Mouse (Mus musculus): ENCODE results near the gene Ninj2.
A peak's percentile ranks its signal among the peaks of the same experiment; 100 is the strongest.
"Not testable (repeated sequence)": the region's sequence is repeated elsewhere in the genome, so short reads cannot be mapped to it uniquely, and the experiment has no call there.

Ninj2 gene

DNA sequence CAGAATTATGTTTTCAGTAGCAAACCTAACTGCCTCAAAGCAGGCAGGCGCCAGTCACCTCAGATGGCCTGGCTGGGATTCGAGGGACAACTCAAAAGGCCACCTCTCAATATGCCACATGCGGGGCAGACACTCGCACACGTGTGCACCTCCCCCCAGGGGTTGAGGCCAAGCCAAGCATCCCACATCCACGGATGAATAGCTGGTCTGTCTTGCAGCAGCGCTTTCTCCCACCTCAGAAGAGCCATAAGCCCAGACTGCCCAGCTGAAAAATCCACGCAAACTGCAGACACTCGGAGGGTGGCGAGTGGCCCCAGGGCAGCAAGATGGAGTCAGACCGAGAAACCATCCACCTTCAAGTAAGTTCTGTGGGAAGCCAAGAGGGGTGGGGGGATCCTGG lies at the start of gene Ninj2:
TSS of gene Ninj2 (plus strand) at position 251 of the 400 bp plus-strand sequence.
- no peak for DNase-seq

DNA sequence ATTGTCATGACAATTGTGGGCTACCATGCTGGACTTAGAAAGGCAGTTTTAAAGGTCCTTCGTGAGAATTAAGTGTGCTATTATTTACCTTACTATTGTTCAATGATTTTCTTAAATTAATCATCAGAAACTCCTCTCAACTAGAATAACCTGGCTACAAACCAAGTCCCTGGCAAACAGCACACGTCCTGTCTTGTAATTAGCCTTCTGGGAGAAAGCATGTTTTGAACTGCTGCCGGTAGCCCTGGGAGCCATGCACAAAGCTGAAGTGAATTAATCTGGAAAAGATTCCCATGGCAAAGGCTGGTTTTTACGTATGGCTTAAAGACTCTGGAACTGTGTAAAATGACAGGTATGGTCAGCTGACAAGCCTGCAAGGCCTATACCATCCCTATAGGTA lies 47.7 kb upstream of the Ninj2 start:
- no peak for DNase-seq

DNA sequence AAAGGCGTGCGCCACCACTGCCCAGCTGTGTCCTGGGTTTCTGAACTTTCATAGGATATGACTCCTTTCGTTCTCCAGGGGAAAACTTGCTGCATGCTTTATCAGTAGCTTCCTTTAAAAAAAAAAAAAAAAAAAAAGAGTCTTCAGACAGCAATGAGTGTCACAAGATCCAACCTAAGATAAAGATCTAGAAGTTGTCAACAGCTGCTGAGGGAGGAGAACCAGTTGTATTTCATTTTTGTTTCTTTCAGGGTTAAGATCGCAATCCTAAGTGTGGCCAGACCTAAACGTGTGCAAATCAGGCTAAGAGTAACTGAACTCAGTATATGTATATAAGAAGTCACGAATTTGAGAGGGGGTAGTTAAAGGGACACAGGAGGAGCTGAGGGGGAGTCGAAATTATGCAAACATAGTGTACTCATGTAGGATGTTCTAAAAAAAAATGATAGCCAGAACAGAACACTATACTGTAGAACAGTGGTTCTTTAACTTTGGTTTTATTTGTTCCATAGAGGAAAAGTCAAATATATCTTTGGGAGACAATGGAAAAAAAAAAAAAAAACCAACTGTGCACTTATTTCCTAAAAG lies 45.4 kb upstream of the Ninj2 start:
- DNase-seq: no peak

DNA sequence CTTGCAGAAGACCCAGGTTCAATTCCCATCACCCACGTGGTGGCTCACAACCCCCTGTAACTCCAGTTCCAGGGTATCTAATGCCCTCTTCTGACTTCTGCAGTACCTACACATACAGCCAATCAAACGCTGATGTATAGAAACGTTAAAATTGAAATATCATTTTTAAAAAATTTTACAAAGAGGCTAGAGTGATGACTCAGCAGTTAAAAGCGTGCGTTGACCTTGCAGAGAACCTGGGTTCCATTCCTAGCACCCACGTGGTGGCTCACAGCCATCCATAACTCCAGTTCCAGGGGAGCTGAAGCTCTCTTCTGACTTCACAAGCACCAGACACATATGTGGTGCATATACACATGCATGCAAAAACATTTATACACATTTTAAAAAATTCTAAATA lies 38.7 kb upstream of the Ninj2 start:
- no peak for DNase-seq

DNA sequence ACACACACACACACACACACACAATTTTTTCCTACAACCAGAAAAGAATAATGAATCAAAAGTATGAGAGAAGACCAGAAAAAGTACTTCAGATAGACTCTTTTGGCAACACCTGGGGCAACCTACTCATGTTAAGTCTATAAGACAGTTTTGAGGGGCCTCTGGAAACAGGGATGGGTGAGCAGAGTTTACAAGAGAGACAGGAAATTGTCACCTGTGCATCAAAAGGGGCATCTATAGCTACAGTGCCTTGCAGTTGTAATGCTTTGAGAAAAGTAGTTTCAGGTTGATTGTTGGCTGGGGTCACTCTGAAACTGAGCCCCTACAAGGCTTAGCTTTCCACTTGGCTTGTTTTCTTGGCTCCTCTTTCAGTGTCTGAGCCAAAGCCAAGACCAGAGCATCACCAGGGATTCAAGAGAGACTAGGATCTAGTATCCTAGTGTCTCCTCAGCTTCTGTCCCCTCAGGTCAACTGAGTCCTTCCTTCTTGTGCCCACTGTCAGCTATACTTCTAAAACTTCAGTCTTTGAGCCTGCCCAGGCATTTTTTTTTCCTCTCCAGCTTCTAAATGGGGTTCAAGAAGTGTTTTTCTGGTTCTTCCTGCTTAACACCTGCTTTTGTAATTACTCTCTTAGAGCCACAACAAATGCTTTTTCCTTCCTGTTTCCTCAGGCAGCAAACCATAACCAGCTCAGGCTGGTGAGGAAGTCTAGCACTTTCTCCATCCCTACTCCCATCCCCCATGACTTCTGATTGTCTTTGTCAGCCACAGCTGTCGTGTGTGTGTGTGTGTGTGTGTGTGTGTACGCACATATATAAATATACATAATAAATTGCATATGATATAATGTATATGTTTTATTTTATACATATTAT lies 37.2 kb upstream of the Ninj2 start:
- DNase-seq: no peak

DNA sequence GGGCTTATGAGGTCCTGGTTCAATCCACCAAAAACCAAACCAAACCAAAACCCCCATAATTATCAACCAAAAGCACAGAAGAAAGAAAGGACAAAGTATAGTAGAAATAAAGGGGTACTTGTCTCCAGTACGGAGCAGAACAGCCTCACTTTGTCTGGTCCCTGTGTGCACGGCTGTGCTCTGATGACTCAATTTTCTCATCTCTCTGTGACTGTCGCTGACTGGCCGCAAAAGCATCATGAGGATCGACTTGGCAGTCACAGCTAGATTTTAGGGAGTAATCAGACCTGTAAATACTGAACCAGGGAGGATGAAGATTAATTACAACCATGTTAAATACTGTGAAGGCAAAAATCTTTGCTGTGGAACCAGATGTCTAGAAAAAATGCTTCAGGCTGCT lies 30.2 kb upstream of the Ninj2 start:
- peak; percentile 5 for DNase-seq

DNA sequence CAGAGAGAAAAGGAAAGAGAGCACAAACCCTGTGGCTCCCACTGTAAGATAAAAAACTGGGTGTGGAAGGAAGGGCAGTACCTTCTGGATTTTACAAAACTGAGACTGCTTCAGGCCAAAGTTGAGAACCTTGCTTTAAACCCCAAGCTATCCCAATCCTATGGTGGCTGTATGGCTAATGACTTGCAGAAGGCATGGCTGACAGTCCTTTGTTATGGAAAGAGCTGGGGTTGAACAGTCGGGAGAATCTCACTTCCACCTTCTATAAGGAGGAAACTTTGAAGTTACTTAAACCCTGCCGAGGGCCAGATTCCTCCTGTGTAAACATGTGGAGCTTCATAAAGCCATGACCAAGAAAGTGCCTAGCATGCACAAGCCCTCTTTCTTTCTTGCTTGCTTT lies 28.5 kb upstream of the Ninj2 start:
- no peak for DNase-seq

DNA sequence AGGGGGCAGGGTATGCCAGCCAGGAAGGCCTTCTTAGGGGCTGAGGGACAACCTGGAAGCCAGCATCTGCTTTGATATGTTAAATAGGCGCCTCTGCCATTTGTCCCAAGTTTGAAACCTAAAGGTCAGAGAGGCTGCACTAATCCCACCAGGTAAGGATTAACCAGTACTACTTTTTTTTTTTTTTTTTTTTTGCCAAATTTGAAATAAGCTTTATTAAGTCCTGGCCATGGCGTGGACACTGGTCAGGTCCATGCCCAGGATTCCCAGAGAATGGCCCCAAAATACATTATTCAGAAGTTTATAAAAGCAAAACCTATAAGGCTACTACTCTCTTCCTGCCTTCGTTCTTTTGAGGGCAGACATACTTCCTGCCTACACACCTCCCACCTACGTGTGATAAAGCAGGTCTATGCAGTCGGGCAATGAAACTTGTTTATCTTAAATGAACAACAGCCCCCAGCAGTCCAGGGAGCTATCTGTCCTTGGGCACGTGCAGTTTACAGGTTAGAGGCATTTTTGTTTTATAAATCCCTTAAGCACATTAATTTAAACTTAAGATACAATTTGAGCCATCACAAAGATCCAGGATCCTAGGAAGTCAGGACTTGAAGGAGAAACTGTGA lies 27.5 kb upstream of the Ninj2 start:
- DNase-seq: no peak

DNA sequence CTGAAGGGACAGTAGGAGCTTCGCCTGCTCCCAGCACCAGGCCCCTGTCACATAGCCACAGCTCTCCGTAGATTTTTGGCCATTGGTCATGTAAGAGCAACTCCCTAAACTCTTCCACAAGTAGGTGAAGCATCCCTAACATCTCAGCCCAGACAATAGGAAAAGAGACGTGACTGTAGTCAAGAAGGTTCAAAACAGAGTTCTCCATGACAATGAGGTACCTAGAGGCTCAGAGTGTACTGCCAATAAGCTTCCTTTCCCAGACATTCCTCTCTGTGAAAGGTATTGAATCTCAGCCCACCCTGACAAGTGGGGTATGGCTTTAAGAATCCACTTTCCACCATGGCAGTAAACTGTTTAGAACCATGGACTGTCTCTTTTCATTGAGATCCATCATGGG lies 23.6 kb upstream of the Ninj2 start:
- no peak for DNase-seq

DNA sequence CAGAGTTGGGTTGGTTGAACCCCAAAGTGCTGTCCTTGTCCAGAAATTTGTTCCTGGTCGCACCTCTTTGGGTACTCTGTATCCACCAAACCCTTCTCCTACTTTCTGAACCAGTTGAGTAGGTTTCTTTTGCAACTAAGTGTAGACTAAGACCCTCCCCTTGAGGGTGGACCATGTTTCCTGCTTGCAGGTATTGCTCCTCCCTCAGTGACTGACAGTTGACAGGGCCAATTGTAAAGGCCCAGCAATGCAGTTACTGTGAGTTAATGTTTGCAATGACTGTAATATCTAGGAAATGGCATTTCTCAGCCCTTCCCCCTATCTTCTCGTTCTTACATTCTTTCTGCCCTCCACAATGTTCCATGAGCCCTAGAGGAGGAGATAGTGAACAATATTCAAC lies 20.5 kb upstream of the Ninj2 start:
- no peak for DNase-seq

DNA sequence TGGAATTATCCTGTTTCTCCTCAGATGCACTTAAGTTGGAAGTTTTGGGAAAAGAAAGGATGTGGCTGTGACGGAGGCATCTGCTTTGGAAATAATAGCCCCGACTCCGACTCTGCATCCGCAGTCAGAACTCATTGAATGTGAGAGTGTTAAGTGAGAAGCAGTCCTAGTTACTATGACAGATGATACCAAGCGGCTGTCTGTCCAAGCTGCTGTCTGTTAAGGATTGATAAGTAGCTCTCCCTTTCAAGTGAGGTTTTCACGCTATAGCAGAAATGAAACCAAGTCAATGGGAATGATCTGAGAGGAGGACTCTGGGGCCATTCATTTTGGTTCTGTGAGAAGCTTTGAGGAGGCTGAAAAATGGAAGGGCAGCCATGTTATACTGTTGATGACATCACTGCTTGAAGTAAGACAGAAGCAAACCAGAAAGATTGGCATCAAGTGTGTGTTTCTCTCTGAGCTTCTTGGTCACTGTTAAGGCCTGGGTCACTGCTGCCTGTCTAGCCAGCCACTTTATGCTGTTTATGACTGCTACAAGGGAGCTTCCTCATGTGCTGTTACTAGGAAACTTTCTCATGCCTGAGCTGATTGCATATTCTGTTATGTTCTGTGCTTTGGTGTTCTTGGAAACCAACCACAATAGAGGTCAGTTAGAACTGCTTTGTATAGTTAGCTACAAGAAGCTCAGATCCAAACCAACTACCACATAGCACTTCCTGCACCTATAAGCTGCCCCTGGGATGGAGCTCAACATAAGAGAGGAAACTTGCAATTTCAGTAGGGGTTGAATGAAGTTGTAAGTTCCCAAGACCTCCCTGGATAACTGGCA lies 16.3 kb upstream of the Ninj2 start:
- no peak for DNase-seq

DNA sequence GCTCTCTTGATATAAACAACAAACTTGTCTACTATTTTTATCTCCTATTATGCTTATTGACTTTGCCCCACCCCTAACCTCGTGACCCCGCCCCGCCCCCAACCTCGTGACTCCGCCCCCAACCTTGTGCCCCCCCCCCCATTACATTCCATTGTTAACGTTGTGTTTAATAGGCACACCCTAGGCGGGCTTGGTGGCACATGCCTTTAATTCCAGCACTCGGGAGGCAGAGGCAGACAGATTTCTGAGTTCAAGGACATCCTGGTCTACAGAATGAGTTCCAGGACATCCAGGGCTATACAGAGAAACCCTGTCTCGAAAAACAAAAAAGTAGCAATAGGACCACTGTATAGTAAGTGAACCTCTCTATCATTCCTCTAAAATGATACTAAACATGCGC lies 13.6 kb upstream of the Ninj2 start:
- DNase-seq: no peak

DNA sequence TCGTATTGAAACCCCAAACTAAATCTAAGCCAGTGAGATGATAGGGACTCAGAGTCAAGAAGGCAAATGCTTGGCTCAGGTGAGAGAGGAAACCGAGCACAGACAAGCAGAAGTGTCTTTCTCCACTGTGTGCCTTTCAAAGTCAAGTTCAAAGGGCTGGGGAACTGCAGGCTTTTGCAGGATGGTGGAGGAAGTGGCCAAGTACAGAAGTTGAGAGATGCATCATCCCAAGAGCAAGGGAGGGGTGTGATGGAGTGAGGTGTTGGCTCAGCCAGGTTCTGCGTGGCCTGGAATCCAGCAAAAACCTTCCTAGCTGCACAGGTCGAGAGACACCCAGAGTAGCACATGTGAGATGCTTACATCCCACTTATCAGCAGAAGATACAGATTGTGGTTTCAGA lies 11.6 kb upstream of the Ninj2 start:
- no peak for DNase-seq

DNA sequence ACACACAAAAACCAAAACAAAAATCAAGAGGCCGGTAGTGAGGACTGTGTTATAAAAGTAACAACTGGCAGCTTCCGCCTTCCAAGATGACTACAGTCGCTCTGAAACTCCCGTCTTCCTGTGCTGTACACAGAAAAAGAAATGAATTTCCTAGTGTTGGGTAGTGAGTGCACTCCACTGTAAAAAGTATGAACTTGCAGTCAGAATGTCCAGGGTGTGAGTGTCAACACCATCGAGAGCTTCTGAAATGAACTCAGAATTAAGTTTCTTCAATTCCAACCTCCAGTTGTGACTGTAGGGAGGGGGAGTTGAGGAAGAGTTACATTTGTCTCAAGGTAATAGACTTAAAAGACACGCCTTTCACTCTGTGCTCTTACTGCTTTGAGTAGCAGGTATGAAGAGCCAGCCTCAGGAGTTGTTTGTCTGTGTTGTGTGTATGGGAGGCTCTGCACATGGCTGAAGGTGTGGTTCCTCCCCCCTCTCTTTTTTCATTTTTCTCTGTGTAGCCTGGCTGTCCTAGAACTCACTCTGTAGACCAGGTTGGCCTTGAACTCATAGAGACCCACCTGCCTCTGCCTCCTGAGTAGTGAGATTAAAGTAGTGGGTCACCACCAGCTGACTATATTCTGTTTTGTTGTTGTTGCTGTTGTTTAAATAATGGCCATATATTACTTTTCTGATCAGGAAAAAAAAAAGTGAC lies 10.7 kb upstream of the Ninj2 start:
- no peak for DNase-seq

DNA sequence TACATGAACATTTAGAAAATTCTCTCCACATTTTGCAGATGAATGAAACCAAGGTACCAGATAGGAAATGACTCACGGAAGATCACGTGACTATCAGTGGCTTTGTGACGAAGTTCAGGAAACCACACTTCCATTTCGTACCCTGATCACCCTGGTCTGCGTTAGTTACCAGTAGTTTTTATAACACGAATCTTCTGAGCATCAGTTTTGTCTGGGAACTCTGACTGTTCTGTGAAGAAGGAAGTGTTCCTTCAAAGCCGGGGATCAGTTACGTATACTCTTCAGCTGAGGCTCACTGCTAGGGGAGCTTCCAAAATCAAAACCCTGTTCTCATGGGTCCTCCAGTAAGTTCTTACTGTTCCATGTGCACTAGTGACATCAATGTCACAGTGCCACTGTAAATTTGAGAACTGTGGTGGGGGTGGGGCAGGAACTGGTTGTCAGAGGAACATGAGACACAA lies 10.2 kb upstream of the Ninj2 start:
- no peak for DNase-seq

DNA sequence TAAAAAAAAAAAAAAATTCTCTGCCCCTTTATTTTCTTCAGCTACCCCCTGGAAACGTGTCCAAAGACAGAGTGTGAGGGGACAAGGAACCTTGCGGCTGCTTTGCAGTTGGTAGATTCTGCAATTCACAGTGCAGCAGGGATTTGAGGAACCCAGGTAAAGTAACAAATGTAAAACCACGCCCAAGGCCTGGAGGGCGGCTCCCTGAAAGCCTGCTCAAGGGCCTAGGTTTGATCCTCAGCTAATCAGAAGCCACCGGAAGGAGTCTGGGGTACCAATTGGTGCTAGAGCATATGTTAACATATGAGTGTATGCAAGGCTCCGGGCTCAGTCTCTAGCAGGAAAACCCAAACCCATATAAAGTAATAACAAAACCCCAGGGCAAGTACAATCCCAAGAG lies 9.7 kb upstream of the Ninj2 start:
- no peak for DNase-seq

DNA sequence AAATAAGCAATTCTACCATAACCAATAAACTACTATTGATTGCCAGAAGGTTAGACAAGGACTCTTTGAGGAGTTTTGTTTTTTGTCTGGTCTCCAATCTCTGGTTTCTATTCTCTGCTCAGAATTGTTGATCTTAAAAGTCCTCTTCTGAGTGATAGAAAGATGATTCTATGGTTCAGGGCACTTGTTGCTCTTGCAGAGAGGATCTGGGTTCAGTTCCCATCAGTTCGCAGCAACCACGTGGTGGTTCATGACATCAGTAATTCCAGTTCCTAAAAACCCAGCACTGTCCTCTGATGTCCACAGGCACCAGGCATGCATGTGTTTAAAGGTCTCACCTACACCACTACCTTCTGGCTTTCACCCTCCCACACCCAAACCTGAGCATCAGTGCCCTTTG lies 8.2 kb upstream of the Ninj2 start:
- no peak for DNase-seq

DNA sequence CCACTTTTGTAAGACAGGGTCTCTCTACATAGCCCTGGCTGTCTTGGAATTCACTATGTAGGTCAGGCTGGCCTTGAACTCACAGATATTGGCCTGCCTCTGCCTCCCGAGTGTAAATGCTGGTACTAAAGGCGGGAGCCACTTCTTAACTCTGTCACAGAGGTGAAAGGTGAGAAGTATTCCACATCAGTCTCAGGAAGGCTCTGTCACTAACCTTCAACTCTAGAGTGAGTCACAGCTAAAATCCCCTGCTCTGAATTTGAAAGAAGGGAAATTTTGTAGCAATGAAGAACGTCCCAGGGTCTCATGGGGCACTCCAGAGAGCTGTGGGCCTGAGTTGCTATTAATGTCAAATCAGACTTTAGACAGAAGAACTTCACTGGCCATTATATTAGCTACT lies 7.3 kb upstream of the Ninj2 start:
- no peak for DNase-seq

DNA sequence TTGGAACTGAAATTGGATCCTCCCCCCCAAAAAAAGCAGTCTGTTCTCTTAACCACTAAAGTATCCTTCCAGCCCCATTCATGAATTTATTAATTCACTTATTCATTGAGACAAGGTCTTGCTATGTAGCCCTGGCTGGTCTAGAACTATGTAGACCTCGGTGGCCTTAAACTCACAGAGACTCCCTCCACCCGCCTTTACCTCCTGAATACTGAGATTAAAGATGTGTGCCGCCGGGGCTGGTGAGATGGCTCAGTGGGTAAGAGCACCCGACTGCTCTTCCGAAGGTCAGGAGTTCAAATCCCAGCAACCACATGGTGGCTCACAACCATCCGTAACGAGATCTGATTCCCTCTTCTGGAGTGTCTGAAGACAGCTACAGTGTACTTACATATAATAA lies 6.1 kb upstream of the Ninj2 start:
- DNase-seq: not testable (repeated sequence)

DNA sequence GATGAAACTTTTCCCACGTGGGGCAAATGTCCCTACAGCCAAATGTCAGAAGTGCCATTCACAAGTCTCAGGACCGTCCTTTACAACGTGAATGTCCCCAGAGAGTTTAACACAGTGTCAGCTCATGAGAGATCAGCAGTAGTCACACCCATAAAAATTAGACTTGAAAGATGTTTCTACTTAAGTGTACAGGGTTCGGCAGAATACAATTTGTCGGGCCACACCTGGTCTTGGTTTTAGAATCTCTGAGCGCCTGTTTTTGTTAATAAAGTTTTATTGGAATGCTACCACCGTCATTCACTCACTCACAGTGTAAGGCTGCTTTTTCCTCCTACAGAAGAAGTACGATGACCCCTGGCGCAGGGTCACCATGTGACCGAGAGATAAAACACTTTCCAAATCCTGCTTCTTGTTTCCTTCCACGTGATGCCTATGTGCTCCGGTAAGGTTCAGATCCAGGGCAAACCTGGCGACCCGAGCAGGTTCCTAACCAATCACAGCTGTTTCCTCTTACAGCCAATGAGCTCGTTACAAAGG lies 2.4 kb upstream of the Ninj2 start:
- no peak for DNase-seq

DNA sequence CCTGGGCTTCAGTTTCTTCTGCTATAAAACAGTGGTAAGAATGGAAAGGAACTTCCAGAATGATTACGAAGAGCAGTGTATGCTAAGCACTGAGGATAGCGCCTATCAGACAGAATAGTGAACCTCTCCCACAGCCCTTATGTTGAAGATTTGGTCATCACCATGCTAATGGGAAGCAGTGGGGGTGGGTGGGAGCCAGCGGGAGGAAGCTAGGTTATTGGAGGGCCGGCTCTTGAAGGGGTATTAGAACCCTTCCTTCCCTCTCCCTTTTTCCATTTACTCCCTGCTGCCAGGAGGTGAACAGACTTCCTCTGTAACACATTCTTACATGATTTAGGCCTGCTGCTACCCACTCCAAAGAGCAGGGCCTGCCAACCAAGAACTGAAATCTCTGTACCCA lies 1.2 kb upstream of the Ninj2 start:
- no peak for DNase-seq

DNA sequence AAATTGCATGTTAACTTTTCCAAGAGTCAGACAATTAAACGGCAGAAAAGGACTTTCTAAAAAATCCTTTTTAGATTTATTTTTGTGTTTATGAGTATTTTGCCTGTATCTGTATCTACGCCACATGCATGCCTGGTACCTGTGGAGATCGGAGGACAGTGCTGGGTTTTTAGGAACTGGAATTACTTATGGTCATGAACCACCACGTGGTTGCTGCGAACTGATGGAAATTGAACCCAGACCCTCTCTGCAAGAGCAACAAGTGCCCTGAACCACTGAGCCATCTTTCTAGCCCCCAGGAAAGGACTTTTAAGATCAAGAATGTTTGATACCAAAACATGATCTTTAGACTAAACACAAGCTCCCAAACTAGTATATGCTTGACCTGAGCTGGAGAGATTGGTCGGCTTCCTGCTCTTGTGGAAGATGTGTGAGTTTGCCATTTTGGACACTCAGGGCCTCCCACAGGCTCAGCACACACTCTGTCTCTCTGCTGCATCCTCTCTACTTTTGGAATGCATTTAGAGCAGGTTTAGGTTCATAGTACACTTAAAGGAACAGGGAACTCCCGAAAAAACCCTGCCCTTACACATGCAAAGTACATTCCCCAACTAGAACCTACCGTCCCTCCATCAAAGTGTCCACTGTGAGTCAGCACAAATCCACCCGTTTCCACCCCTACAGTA lies 1.1 kb downstream of the Ninj2 start:
- no peak for DNase-seq
